Mouse (Mus musculus) liver, postnatal 0 days (tissue): ENCODE data around the gene Dnm2. TPM values are rescaled to one million over a fixed set of nuclear protein-coding genes. Genes with fewer than 3 reads are reported as not detected.

Source experiments
- ATAC-seq: fragments of 200-750 bp; cut with Nextera tagmentation; 2 replicates; pipeline ENCODE4 v1.8.0; 2017; ENCODE audit warnings: mild to moderate bottlenecking, moderate library complexity
- DNase-seq: peaks from one replicate; pipeline ENCODE4 v3.0.0-alpha.2; 2016
- H3K27ac ChIP-seq: fragments of 300-500 bp; sonication (generic); 2 replicates; pipeline ENCODE4 v1.5.1; 2014; ENCODE audit warnings: antibody characterized with exemption, moderate library complexity, mild to moderate bottlenecking, low read depth
- H3K27me3 ChIP-seq: fragments of 300-500 bp; sonication (generic); 2 replicates; pipeline ENCODE4 v1.6.1; 2014; ENCODE audit warnings: low read length, control low read depth, mixed read lengths; ENCODE audit not compliant: insufficient read depth
- H3K36me3 ChIP-seq: fragments of 300-500 bp; sonication (generic); replicated peaks from 2 replicates; pipeline ENCODE4 v1.6.1; 2014; ENCODE audit warnings: mild to moderate bottlenecking, control low read depth, low read length, moderate library complexity, mixed read lengths; ENCODE audit not compliant: insufficient read depth
- H3K4me1 ChIP-seq: fragments of 300-500 bp; sonication (generic); 2 replicates; pipeline ENCODE4 v1.6.1; 2014; ENCODE audit warnings: antibody characterized with exemption, mild to moderate bottlenecking, control low read depth; ENCODE audit not compliant: insufficient read depth
- H3K4me2 ChIP-seq: fragments of 300-500 bp; sonication (generic); 2 replicates; pipeline ENCODE4 v1.6.1; 2014; ENCODE audit warnings: low read depth, mild to moderate bottlenecking, low read length, moderate library complexity, mixed read lengths
- H3K4me3 ChIP-seq: fragments of 300-500 bp; sonication (generic); 2 replicates; pipeline ENCODE4 v1.5.1; 2014; ENCODE audit warnings: low read depth, low read length
- H3K9ac ChIP-seq: fragments of 300-500 bp; sonication (generic); replicated peaks from 2 replicates; pipeline ENCODE4 v1.6.1; 2014; ENCODE audit warnings: mild to moderate bottlenecking, moderate library complexity
- H3K9me3 ChIP-seq: fragments of 300-500 bp; sonication (generic); 2 replicates; pipeline ENCODE4 v1.6.1; 2016; ENCODE audit warnings: mild to moderate bottlenecking, control low read depth, low read length, mixed read lengths
- CTCF ChIP-seq: sonication (generic); IDR thresholded peaks from 2 replicates; pipeline ENCODE4 v1.5.1; 2016; ENCODE audit warnings: antibody characterized with exemption, low read depth
- EP300 ChIP-seq: IDR thresholded peaks from 2 replicates; pipeline ENCODE4 v1.6.1; 2016; ENCODE audit warnings: antibody characterized with exemption, low read depth, mild to moderate bottlenecking
- WGBS: fragments of 180-500 bp; shearing (Covaris S2); extraction: QIAGEN DNeasy Blood & Tissue Kit; methylation state at CpG from one replicate; pipeline ENCODE4 v1.1.7; 2014; ENCODE audit not compliant: insufficient replicate concordance; 5-methylcytosine and 5-hydroxymethylcytosine counted together
- polyA plus RNA-seq: library from polyadenylated mRNA; unstranded; fragments of >200 nt; fragmentation: Nextera tagmentation; extraction: Ambion mirVana; gene quantifications from 2 replicates; pipeline ENCODE4 v1.2.1, GENCODE M21; 2015

Dnm2 gene
- polyA plus RNA-seq, 1 experiment from 2014 or later = 35.2 TPM

DNA sequence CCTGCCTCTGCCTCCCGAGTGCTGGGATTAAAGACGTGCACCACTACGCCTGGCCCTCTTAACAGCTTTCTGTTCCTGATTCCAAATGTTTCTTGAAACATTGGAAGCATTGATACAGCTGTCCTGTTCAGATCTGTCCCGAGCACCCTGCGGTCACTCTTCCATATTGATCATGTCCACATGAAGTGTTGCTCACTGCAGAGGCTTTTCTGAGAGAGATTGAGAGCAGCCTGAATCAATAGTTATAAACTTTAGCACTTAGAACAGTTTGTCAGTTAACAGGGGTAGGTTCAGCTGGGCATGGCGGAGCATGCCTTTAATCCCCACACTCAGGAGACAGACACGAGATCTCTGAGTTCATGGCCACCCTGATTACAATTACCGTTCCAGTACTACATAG is 19.1 kb downstream of the Dnm2 start:
- TF ChIP-seq EP300 (no peak), CTCF (no peak)
- ATAC-seq (peak; percentile 77), DNase-seq (no peak)
- H3K36me3 ChIP-seq = peaks cover 11% of the 10 kb centered on the region
- no peak overlapping the region for H3K9ac ChIP-seq
- no peak overlapping the region for H3K4me2 ChIP-seq
- no peaks in the 10 kb centered on the region for H3K9me3 ChIP-seq
- H3K4me3 ChIP-seq = no peak overlapping the region
- H3K4me1 ChIP-seq = peaks cover 14% of the 10 kb centered on the region
- H3K27me3 ChIP-seq = no peaks in the 10 kb centered on the region
- peak overlapping the region; percentile 76 for H3K27ac ChIP-seq
- 65% methylated on average over 8 of the region's 8 CpGs for WGBS

DNA sequence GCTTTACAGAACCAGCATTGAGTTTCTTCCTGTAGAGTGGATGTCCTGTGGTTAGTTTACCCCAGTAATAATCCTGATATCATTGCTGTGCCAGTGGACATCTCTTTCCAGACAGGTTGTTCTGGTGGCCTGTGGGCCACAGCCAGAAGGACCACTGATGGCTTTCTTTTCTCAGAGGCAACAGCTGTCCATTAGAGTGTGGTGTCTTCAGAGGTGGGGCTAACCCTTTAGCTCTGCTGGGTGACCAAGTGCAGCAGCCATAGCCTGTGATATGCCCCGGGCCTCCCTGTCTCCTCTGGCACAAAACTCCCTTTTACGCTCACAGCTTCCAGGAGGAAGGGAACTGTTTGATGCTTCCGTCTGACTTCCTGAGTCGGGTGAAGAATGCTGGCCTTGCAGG is 19.9 kb downstream of the Dnm2 start:
- no peaks in the 10 kb centered on the region for H3K9me3 ChIP-seq
- TF ChIP-seq CTCF (no peak), EP300 (no peak)
- H3K4me3 ChIP-seq = no peak overlapping the region
- peak overlapping the region; percentile 76 for H3K27ac ChIP-seq
- no peak overlapping the region for H3K4me2 ChIP-seq
- H3K9ac ChIP-seq = no peak overlapping the region
- H3K27me3 ChIP-seq = no peaks in the 10 kb centered on the region
- WGBS = 65% methylated on average over 4 of the region's 4 CpGs
- ATAC-seq = no peak
- H3K36me3 ChIP-seq = peaks cover 11% of the 10 kb centered on the region
- peaks cover 17% of the 10 kb centered on the region for H3K4me1 ChIP-seq
- DNase-seq = no peak

DNA sequence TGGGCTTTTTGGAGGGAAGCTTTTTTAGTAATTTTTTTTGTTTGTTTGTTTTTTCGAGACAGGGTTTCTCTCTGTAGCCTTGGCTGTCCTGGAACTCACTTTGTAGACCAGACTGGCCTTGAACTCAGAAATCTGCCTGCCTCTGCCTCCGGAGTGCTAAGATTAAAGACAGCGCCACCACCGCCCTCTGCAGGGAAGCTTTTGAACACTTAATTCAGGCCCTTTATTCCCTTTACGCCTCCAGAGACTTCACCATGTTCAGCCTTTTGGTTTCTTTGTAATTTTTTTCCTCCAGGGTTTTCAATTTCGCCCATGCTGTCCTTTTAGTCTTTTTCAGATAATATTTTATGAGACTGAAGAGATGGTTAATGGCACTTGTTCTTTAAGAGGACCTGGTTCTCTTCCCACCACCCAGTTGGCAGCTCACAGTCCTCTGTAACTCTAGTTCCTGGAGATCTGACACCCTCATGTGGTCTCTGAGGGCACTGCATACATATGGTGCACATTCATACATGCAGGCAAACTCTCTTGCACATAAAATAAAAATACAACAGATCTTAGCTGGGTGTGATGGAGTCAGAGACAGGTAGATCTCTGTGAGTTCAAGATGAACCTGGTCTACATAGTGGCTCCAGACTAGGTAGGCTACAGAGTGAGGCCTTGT is 20.5 kb downstream of the Dnm2 start:
- Histone ChIP-seq H3K36me3 (peaks cover 11% of the 10 kb centered on the region), H3K4me2 (no peak overlapping the region), H3K4me3 (no peak overlapping the region), H3K9me3 (no peaks in the 10 kb centered on the region), H3K4me1 (peaks cover 23% of the 10 kb centered on the region), H3K27ac (peak overlapping the region; percentile 76), H3K9ac (no peak overlapping the region), H3K27me3 (no peaks in the 10 kb centered on the region)
- WGBS = 86% methylated on average over 6 of the region's 6 CpGs
- ATAC-seq = no peak
- no peak for DNase-seq
- TF ChIP-seq CTCF (peak; percentile 43), EP300 (no peak)

DNA sequence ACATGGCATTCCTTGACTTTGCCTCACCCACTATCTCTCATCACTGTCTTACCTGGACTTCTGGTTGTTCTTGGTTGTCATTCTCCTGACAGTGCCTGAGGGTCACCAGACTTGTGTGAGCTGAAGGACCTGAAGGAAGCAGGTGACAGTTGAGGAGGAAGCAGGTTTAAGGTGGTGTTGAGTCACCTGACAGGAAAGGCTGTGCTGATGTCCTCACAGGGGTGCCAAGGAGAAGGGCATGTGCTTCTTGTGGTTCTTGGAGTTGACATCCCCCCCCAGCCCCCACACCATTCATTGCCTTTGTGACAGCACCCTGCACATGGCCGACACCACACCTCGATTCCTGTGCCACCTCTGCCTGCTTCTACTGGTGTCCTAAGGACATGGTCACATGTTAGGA is 23.1 kb downstream of the Dnm2 start:
- Histone ChIP-seq H3K4me3 (no peak overlapping the region), H3K27me3 (no peaks in the 10 kb centered on the region), H3K36me3 (peaks cover 11% of the 10 kb centered on the region), H3K9me3 (no peaks in the 10 kb centered on the region), H3K4me1 (peaks cover 43% of the 10 kb centered on the region), H3K9ac (no peak overlapping the region), H3K27ac (no peak overlapping the region), H3K4me2 (no peak overlapping the region)
- DNase-seq (no peak), ATAC-seq (no peak)
- WGBS = 78% methylated on average over 2 of the region's 2 CpGs
- TF ChIP-seq EP300 (no peak), CTCF (no peak)

DNA sequence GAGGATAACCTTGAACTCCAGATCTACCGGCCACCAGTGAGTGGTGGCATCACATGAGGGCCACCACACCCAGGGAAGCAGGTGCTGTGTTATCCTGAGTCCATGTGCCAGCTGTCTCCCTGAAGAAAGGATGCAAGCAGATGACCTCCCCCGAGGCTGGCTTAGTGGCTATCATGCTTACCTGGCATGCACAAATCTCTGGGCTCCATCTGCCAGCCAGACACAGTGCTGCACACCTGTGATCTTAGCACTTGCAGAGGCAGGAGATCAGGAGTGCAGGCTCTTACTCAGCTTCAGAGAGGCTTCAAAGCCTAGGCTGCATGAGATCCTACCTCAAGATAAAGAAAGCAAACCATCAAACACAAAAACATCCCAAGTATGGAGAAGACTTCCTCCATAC is 25.0 kb downstream of the Dnm2 start:
- no peak for ATAC-seq
- no peaks in the 10 kb centered on the region for H3K27me3 ChIP-seq
- no peak overlapping the region for H3K4me2 ChIP-seq
- no peaks in the 10 kb centered on the region for H3K9me3 ChIP-seq
- peaks cover 11% of the 10 kb centered on the region for H3K36me3 ChIP-seq
- H3K4me3 ChIP-seq = no peak overlapping the region
- DNase-seq = no peak
- 61% methylated on average over 2 of the region's 2 CpGs for WGBS
- H3K27ac ChIP-seq = 0 out of 2 replicates have a peak overlapping the region, but pooled peaks have one; percentile 19
- H3K4me1 ChIP-seq = peaks cover 39% of the 10 kb centered on the region
- no peak overlapping the region for H3K9ac ChIP-seq
- TF ChIP-seq CTCF (no peak), EP300 (no peak)

DNA sequence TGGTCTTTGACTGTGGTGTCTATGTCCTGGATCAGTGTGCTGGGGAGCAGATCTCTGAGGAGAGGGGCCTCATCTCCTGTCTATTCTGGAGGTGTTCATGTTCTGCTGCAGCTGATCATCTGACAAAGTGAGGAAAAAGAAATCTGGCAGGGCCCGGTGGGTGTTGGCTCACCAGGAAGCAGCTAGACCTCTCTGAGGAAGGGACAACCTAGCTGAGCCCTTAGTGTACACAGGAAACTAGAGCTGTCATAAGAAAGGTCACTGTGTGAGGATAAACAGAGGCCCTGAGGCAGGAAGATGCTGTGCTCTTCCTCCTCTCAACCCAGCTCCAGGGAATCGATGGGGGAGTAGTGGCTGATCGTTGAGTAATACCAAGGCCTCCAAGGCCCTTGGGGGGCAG is 25.6 kb downstream of the Dnm2 start:
- H3K4me3 ChIP-seq = no peak overlapping the region
- no peak for TF ChIP-seq EP300
- TF ChIP-seq CTCF = no peak
- WGBS = 53% methylated on average over 3 of the region's 3 CpGs
- no peak overlapping the region for H3K4me2 ChIP-seq
- peaks cover 41% of the 10 kb centered on the region for H3K4me1 ChIP-seq
- H3K27me3 ChIP-seq = no peaks in the 10 kb centered on the region
- H3K36me3 ChIP-seq = peaks cover 9% of the 10 kb centered on the region
- DNase-seq = no peak
- H3K9ac ChIP-seq = no peak overlapping the region
- H3K9me3 ChIP-seq = no peaks in the 10 kb centered on the region
- no peak overlapping the region for H3K27ac ChIP-seq
- no peak for ATAC-seq

DNA sequence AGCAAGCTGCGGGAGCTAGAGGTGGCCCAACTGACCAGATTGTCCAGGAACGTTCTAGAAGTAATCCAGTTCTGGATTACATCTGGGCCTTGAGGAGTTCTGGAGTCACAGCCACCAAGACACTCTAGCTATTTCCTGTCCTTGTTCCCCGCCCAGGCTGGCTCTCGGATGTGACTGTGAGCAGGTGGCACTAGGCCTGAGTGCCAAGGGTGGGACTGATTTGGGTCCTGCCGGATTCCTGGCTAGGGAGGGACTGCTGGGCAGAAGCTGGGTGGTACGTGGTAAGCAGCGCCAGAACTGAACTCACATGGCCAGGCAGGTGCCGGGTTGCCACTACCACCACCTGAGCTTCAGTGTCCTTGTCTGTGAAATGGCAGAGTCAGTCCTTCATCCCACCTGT is 26.7 kb downstream of the Dnm2 start:
- Histone ChIP-seq H3K9ac (no peak overlapping the region), H3K4me2 (no peak overlapping the region), H3K4me1 (peaks cover 46% of the 10 kb centered on the region), H3K27me3 (no peaks in the 10 kb centered on the region), H3K9me3 (no peaks in the 10 kb centered on the region), H3K36me3 (peaks cover 7% of the 10 kb centered on the region; the same call in 1 of the 2 replicates), H3K27ac (0 out of 2 replicates have a peak overlapping the region, but pooled peaks have one; percentile 11), H3K4me3 (no peak overlapping the region)
- ATAC-seq (no peak), DNase-seq (no peak)
- TF ChIP-seq CTCF = no peak
- no peak for TF ChIP-seq EP300
- 79% methylated on average over 8 of the region's 8 CpGs for WGBS
